Mouse (Mus musculus) G1E (cell line): ENCODE data around the gene Ccdc106.

Source experiments
- CTCF ChIP-seq: IDR thresholded peaks from 2 replicates; pipeline ENCODE4 v1.5.1; 2012; ENCODE audit warnings: low read depth, low read length, inconsistent platforms, mixed read lengths
- GATA1 ChIP-seq: IDR thresholded peaks from 2 replicates; pipeline ENCODE4 v1.6.1; 2012; ENCODE audit warnings: borderline replicate concordance, low read length, inconsistent platforms, mixed read lengths
- POLR2AphosphoS5 ChIP-seq: IDR thresholded peaks from 2 replicates; pipeline ENCODE4 v1.6.1; 2012; ENCODE audit warnings: low read depth, low read length, inconsistent platforms; ENCODE audit not compliant: insufficient replicate concordance

DNA sequence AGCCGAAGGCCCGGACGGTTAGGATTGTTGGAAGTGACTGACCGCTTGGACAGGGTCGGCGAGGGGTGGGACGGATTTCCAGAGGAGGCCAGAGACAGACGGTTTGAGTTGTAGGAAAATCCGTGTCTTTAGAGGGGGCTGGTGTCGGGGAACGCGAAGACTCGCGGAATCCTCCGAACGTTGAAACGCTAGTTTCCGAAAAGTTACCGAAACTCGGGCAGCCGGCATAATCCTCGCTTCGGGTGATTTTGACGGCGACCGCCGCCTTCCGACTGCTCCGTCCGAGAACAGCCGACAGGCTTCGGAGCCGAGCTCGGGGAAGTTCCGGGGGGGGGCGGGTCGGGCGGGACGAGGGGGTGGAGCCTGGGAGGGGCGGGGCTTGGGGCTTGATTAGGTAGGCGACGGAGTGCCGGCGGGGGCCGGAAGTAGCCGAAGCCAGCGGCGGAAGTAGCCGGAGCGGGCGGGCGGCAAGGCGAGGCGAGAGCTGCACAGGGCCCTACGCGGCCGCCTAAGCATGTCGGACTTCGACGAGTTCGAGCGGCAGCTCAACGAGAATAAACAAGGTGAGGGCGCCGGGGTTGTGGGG lies 41.5 kb downstream of the Ccdc106 start, which contains the start of gene U2af2:
- TF ChIP-seq CTCF (no peak), GATA1 (no peak), POLR2AphosphoS5 (no peak)
